Comparison of ENCODE assay signal across 16 mouse cellular contexts in the genomic region with DNA sequence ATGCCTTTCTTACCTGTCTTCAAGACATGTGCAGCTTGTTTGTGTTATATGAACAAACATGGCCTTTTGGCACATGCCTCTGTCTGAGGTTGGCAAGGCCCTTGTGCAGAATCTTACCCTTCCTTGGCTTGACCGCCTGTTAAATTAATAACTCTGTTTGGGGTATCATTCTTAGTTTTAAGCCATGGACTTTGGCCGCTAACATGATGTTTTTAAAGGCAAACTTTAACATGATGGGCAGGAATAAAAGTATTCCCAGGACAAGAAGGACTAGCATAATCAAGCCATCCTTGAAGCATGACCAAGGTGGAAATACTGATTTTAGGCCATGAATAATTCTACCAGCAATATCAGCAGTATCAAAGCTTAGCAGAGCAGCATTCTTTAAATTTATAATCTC.
"Had no signal": no experiment of that assay in that cellular context is flagged by ENCODE, and none has a peak within 500 bp of the region (broad histone marks: within the 10 kb centered on the region; RNA-seq: fewer than 3 reads in every experiment).

No protein-coding gene starts in this region.

- H3K27ac ChIP-seq: neural tube, embryonic 13.5 days; neural tube, embryonic 15.5 days; stomach, embryonic 15.5 days; stomach, postnatal 0 days had no signal

- DNase-seq: retina, postnatal 1 day; right cerebral cortex, adult 18-20 months; right cerebral cortex, postnatal 14 days; right cerebral cortex, postnatal 25 days; right cerebral cortex, postnatal 4 days; spleen, adult 18-20 months; thymus, adult 18-20 months; thymus, adult 2 months; thymus, postnatal 14 days; thymus, postnatal 25 days; thymus, postnatal 36 days; thymus, postnatal 4 days had no signal

- H3K9ac ChIP-seq: neural tube, embryonic 13.5 days; neural tube, embryonic 15.5 days; stomach, embryonic 15.5 days had no signal

- H3K9me3 ChIP-seq: neural tube, embryonic 13.5 days; neural tube, embryonic 15.5 days; stomach, embryonic 15.5 days had no signal

- H3K4me2 ChIP-seq: neural tube, embryonic 13.5 days; neural tube, embryonic 15.5 days; stomach, embryonic 15.5 days had no signal

- H3K4me1 ChIP-seq: neural tube, embryonic 13.5 days; neural tube, embryonic 15.5 days; stomach, embryonic 15.5 days had no signal

- H3K4me3 ChIP-seq: neural tube, embryonic 13.5 days; neural tube, embryonic 15.5 days; stomach, embryonic 15.5 days had no signal

- H3K27me3 ChIP-seq: neural tube, embryonic 13.5 days; neural tube, embryonic 15.5 days; stomach, embryonic 15.5 days had no signal

- H3K36me3 ChIP-seq: neural tube, embryonic 13.5 days; neural tube, embryonic 15.5 days; stomach, embryonic 15.5 days had no signal
